Mouse (Mus musculus): ENCODE measurements around the gene Mical3.
"Not testable (repeated sequence)": the region's sequence is repeated elsewhere in the genome, so short reads cannot be mapped to it uniquely, and the experiment has no call there.

Gene Mical3

DNA sequence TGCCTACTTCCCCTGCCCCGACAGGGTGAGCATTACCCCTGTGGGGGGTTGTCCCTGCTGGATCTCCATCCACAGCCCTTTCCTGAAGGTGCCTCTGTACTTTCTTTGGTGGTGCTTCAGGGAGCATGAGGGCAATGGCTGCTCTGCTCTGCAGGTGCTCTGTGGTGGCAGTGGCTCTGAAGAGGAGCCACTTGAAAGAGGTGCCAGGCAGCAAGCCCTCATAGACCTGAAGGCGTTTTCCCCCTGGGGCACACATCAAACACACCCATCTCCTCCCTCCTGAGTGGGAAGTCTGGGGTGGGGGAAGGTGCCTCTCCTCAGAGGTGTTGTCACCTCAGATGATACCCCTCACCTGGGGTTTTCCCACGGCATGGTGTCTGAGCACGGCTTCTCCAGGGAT lies 196.6 kb downstream of the Mical3 start:
- DNase-seq (ENCODE audit: low read depth, low spot score), result no peak

DNA sequence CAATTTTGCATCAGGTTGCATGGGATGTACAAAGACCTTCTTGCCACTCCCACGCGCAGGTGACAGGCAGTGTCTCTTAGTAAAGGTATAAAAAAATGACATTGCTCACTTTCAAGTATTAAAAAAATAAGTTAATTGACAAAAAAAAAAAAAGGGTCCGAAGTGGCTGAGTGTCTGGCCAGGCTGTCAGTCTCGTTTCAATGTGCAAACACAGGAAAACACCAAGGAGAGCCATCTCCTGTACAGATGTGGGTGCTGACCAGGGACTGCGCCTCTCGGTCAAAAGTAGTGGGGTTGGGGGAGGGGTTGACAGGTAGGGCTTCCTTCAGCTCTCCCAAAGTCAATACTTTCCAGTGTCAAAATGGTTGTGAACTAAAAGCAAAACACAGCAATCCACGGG lies 197.1 kb downstream of the Mical3 start:
- DNase-seq (ENCODE audit: low read depth, low spot score), result no peak

DNA sequence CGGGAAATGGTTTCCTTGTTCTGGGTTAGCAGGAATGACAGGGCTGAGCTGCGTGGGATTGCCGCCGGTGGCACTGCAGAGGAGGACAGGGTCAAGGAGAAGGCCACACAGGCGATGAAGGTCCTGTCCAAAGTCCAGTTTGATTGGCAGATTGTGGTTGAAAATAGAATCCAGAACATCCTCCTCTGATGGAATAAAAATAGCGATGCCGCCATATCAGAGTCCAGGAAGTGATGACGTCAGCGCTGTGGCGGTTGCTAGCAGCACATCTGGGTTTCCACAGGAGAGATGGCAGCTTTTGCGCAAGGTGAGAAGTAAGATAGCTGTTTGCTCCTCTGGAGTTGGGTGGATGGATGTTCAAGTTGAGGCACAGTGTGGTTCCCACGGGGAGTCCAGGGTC lies 198.2 kb downstream of the Mical3 start:
- no peak for DNase-seq (ENCODE audit: low read depth, low spot score)

DNA sequence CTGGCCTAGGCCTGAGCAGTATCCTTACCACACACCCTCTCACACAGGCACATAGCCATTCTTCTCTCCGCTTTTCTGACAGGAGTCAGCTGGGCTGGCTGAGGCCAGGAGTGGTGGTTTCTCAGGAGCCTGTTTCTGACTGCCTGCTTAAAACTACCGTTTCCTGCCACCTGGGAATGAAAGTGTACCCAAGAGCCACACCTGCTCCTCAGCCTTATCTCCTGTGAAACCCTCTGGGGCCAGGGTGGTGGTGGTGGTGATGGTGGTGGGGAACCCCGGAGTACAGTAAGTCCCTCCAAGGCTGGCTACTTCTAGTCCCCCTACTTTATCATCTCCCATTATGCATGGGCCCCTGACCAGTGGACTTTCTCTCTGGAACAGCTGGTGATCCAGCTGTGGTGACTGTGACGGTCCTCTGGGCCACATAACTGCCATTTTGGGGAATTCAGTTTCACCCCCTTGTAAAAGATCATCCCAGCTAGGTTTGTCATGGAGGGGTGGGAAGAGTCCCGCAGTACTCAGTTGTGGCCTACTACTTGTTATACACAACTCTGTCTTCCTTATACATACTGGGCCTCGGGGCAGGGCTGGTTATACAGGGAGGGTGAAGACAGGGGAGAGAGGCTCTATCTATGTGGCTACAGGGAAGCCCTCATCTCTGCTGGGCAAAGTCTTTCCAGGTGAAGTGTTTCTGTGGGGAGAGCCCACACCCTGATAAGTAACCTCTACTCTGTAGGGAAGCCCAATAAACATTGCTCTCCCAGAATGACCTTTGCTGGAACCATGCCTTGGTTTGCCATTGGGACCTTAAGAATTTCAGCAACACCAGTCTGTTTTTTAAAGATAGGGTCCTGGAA lies 200.1 kb downstream of the Mical3 start:
- no peak for DNase-seq (ENCODE audit: low read depth, low spot score)

DNA sequence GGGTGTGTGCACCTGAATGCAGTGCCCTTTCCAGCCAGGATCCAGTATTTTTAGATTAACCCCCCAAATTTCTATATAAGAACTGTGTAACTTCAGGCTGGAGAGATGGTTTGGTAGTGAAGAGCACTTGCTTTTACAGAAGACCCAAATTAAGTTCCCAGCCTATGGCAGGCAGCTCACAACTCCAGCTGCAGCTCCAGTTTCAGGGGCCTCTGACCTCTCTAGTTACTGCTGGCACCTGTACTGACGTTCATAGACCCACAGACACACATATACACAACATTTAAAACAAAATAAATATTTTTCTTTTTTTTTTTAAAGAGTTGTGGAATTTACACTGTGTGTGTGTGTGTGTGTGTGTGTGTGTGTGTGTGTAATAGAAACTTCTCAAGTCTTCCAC lies 201.4 kb downstream of the Mical3 start:
- no peak for DNase-seq (ENCODE audit: low read depth, low spot score)

DNA sequence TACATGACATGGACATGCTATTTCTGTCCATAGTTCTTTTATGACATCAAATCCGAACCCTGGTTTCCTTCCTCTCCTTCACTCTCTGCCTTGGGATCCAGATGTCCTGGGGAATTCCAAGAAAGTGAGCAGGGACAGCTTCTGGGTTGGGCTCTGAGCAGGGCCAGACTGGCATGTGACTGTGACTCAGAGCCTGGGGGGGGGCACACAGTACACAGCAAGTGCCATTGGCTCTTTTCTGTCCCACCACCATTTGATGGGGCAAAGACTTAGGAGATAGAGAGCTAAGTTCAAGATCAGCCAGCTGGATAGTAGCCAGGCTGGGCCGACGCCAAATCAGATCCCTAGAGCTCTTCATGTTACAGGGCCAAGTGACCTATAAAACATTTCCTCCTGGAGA lies 203.0 kb downstream of the Mical3 start:
- no peak for DNase-seq (ENCODE audit: low read depth, low spot score)

DNA sequence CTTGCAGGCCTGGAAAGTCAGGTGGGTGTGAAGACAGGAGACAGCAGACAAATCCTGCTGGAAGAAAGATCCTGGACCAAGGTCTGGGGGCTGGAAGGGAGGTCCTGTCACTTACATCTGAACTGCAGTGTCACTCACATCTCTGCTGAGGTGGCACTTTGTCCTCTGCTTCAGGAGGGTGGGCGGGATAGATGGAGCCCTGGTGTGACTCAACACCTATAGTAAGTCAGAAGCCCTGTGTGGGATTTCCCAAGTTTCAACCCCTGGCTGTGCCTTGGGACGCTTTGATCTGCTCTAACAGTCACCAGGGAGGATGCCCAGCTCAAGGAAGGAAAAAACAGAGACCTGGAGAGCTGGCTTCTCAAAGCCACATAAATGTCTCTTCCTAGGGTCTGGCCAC lies 203.9 kb downstream of the Mical3 start:
- no peak for DNase-seq (ENCODE audit: low read depth, low spot score)

DNA sequence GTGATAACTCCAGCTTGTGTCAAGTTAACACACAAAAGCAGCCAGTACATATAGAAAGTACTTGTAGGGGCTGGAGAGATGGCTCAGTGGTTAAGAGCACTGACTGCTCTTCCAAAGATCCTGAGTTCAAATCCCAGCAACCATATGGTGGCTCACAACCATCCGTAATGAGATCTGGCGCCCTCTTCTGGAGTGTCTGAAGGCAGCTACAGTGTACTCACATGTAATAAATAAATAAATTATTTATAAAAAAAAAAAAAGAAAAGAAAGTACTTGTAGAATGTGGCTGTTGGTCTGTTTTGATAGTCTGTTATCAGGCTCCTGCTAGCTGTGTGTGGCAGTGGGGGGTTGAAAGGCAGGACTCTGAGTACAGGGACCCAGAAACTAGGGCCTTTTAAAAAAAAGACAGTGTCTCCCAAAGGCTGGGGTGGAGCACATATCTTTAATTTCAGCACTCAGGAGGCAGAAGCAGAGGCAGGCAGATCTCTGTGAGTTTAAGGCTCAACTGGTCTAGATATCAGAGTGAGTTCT lies 205.9 kb downstream of the Mical3 start:
- not testable (repeated sequence) for DNase-seq (ENCODE audit: low read depth, low spot score)

DNA sequence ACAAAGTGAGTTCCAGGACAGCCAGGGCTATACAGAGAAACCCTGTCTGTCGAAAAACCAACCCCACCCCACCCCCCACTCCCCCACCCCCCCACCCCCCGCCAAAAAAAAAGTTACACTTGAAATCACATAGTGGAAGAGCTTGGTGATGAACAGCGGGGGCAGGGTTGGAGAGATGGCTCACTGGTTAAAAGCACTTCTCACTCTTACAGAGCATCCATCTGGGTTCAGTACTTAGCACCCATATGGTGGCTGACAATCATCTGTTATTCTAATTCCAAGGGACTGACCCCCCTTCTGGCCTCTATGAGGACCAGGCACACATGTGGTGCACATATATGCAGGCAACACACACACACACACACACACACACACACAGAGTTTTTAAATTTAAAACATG lies 212.8 kb downstream of the Mical3 start:
- DNase-seq (ENCODE audit: low read depth, low spot score), result no peak

DNA sequence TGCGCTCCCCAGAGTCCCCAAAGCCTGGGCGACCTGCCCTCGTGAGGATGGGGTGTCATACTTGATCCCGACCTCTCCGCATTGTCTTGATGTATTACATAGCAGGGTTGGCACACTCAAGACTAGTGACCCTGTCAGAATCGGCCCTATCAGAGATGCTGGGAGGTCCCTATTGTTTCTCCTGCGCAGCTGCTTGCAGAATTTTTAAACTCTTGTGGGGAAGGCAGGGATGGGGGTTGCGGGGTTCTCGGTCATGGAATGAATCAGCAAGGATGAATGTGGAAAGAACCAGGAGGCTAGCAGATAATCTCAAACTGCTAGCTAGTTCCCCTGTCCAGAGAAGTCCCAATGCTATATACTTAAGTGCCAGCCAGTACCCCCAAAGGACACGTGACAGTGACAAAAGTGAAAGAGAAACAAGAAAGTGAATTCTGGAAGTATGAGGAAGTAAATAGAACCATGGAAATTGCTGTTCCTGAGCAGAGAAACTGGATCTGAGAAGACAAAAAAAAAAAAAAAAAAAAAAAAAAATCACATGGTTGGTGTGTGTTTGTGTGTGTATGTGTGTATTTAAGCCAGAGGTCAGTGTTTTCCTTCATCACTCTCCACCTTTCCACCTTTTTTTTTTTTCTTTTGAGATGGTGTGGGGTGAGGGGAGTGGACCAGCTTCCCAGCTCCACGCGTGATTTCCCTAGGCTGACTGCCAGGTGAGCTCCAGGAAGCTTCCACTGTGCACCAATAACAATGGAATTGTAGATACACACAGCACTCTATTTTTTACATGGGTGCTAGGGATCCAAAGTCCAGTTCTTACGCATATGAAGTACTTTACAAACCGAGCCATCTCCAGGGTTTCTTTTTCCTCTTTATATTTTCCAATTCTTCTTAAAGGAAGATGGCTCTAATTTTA lies 213.6 kb downstream of the Mical3 start:
- DNase-seq (ENCODE audit: low read depth, low spot score), result not testable (repeated sequence)

DNA sequence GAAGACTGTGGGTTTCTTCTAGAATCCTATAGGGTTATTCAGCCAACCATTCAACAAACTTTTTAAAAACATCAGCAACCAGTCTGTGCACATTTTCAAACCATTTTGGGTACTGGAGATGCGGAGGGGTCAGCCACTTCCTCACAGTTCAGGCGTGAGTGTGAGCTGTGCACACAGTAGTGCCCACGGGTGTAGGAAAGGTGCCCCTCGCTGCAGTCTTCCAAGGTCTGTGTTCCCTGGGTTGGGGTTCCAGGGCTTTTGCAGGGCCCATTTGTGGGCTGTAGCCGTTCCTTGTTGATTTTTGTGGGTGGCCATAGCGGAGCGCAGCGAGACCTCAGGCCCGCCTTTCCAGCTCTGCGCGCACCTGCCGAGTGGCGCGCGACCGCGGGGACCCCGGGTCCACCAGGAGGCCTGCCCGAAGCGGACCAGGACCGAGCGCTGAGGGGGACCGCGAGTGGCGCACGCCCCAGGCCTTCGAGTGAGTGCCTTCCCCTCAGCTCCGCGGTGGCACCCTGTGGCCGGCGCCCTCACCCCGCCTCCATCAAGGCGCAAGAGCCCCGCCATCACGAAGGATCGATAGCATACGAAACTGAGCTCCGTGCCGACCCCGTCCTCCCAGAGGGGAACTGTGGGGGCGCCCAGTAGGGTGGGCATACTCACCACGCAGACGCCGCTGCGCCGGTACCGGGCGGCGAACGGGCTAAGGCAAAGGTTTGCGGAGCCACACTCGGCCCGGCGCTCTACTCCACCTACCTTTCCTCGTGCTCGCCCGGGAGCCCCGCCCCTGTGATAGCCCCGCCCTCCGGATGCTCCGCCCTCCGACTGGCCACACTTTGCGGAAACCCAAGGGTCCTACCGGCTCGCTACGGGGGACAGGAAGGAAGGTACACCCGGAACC lies 214.5 kb downstream of the Mical3 start, which contains the start of gene Bid:
TSS of gene Bid (minus strand) at position 780 of the 898 bp plus-strand sequence.
- peak; percentile 85 for DNase-seq (ENCODE audit: low read depth, low spot score)

DNA sequence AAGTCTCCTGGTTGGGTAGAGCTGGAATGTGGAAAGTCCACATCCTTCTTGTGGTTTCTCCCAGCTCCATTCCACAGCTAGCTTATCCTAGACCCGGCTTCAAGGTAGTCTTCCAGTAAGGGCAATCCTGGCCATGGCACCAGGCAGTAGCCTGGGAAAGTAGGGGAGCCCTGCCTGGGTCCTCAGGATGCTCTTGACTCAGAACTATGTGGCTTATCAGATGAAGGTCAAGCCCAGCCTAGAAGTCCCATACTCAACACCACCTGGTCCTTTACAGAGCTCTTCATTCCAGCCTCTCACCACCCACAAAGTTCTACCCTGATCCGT lies 215.2 kb downstream of the Mical3 start:
- peak; percentile 6 for DNase-seq (ENCODE audit: low read depth, low spot score)

DNA sequence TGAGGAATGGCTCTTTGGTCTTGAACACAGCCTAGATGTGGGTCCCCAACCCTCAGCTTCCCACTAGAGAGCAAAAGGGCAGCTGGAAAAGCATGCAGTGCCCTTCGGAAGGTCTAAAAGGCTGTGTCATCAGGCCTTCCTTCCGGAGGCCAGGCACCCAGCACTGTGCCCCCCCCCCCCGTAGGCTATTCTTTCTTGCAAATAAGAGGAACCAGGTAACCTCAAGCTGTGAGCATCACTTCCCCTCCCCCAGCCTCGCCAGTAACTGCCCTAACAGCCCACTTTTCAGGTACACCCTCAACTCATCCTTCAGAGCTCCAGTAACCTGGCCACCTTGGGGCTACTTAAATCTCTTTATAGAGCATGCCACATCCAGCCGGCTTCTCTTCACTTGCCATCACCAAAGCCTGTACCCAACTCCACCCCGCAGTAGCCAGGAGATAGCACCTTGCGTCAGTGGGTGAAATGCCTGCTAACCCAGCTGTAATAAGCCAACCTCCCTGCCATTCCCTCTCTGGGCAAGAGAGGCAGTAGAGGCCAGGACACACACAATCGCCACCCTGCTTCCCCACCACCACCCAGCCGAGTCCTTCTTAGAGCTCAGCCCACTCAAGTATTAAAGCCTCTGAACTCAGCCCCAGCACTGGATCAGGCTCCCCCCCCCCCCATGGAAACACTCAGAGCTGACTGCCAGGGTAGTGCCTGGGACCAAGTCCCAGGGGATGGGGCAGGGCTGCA lies 215.7 kb downstream of the Mical3 start:
- DNase-seq (ENCODE audit: low read depth, low spot score), result peak; percentile 19

DNA sequence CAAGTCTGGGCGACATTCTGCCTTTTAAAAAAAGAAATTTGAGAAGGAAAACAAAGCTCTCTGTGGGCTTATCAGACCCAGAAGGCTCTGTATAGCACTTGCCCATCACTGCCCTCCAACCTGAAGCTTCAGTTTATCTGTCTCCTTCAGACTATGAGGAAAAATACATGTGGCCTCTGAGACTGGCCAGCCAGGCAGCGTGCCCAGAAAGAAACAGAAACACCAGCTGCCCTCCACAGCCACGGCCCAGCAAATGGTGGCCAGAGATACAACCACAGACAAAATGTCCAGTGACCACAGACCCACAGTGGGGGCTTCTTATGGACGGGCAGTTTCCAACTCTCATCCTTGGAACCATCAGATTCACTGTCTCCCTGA lies 216.3 kb downstream of the Mical3 start:
- DNase-seq (ENCODE audit: low read depth, low spot score), result no peak

DNA sequence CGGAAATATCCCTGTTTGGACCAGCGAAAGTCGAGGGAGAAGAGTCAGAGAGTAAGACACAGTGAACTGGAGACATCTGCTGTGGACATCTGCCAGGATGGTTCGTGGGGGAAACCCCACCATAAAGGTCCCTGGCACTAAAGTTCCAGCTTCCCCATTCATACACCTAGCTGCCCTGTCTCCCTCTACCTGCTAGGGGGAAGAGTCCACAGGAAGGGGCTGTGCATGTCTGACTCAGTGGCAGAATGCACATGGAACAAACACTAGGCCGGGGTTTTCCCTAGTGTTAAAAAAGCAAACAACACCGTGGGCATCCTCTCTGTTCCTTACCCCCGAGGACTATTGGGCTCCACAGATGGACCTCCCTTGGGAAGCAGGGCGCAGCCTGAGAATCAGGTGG lies 217.0 kb downstream of the Mical3 start:
- no peak for DNase-seq (ENCODE audit: low read depth, low spot score)

DNA sequence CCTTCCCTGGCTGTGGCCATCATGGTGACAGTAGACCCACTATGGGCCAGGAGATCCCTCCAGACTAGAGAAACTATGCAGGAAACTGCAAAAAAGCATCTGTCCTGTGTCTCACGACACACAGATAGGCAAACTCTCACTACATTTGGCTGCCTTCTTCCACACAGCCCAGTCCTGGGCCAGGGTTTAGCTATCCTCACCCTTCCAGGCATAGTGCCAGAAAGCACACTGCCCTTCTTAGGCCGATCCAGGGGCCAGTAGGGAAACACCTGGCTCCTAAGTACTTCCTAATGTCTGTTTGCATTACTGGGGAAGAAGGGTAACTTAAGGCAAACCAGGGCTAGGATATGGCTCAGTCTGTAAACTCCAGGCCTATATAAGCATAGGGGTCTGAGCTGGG lies 217.9 kb downstream of the Mical3 start:
- no peak for DNase-seq (ENCODE audit: low read depth, low spot score)

DNA sequence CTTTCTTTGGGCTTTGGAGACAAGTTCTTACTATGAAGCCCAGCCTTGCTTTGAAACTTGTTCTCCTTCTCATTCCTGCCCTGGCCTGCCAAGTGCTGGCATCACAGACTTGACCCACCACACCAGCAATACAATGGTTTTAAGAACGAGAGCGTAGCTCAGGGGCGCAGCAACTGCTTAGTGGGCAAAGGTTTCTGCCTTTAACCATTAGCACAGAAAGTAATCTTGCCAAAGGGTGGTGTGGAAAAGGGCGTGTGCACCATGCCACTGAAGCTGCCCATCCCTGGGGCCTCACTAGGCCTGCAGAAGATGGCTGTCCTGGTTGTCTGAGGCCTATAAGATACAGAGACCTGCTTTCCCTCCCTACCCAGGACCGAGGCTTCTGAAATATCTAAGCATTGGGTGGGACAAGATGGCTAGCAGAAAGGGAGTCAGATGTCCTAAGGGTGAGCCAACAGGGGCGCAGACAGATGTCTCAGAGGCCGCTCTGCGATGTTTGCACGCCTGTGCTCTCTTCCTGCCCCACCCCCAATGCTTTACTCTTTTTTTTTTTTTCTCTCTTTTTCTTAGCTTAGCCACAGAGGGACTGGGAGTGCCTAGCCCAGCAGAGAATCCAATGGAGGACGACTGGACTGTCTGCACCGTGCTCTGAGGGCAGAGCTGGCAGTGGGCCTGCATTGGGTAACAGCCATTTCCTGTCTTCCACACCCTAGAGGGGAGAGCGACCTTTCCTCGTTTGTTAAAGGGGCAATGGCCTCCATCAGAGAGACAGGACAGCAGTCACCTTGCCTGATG lies 219.4 kb downstream of the Mical3 start:
- no peak for DNase-seq (ENCODE audit: low read depth, low spot score)

DNA sequence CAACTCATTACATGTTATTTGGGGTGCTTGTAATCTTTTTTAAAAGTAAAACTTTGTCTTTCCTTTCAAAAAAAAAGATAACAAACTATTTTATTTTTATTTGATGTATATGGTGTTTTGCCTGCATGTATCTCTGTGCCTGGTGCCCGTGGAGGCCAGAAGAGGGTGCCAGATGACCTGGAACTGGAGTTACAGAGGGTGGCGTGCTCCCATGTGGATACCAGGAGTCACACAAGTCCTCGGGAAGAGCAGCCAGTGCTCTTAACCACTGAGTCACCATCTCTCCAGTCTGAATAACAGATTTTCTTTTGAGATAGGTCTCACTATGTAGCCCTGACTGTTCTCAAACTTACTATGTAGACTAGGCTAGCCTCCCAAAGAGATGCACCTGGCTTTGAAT lies 221.3 kb downstream of the Mical3 start:
- no peak for DNase-seq (ENCODE audit: low read depth, low spot score)

DNA sequence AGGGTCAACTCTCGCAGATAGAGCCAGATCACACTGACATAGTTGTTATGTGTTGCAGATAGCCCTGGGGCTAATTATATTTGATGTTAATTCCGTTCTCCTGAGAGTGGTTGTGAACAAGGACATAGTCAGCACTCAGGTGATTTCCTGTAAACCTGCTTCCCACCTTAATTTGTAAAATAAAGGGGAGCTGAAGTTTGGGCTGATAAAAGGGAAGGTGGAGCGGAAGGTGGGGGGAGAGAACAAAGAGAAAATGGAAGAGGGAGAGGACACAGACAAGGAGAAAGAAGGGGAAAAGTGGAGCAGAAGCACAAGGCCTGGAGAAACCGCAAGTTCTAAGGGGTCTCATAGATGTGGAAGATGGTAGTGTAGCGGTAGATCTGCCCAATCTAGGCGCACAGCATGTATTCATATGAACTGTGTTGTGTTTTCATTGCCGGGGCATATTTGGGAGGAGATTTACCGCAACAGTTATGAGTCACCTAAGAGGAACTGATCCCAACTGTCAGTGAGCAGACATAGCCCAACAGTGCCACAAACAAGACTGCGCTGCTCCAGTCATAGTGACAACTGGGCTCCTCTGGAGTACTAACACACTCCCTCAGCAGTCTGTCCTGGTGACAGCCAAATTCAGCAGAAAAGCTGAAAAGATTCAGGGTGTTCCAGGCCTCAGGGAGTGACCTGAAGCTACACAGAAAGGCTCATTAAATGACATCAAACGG lies 222.8 kb downstream of the Mical3 start:
- DNase-seq (ENCODE audit: low read depth, low spot score), result not testable (repeated sequence)
